Mouse (Mus musculus): ENCODE results near the gene Pyroxd2. TPM values are rescaled to one million over a fixed set of nuclear protein-coding genes. Genes with fewer than 3 reads are reported as not detected.

Gene Pyroxd2
- polyA plus RNA-seq, 1 experiment, result 2.4 TPM

DNA sequence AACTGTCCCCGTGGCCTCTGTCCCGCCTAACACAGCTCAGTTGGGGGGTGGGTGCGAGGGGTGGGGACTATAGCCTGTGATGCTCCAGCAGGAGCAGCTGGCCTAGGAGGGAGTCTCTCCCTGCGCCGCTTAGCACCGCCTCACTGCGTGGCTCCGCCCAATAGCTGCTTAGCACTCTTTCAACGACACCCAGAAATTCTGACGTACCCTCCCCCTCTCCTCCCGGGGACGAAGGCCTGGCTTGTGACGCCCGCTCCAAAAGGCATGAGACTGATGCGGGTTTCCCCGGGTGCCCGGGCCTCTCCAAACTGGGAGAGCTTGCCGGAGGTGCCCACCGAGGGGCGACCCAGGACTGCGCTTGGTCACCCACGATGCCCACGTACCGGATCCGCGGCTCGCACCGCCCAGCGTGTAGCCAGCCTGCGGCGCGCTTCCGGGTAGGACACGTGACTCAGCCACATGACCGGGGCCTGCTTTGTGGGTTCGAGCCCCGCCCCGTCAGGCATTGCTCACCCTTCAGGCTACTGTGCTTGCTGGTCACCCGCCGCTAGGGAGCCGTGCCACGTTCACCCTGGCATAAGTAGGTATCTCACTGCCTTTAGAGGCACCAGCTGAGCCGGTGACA, 27.1 kb upstream of the Pyroxd2 start, which contains the start of gene Hps1:
Gene Hps1, minus strand, starts transcription at position 448 of the 625 bp plus-strand sequence.
- WGBS, result 1% methylated on average over 43 of the region's 43 CpGs
- TF ChIP-seq CTCF (IDR thresholded peaks at IDR 0.05; ENCODE audit: borderline replicate concordance, insufficient read depth, low read depth, low read length), result no peak
- peak; percentile 25; the same call in 1 of the 2 replicates for TF ChIP-seq POLR2A (IDR thresholded peaks at IDR 0.05; ENCODE audit: borderline replicate concordance, insufficient read depth, low read length)
- peak; percentile 87 to 88 for DNase-seq
- Histone ChIP-seq H3K27me3 (ENCODE audit: control insufficient read depth, insufficient read depth, low read length) (no peaks in the 10 kb centered on the region), H3K4me1 (ENCODE audit: control insufficient read depth, insufficient read depth, low read length) (no peaks in the 10 kb centered on the region; the same call in 1 of the 2 replicates), H3K27ac (ENCODE audit: insufficient read depth, low read length) (peak within 1 kb of the TSS; percentile 18; the same call in 1 of the 2 replicates), H3K4me3 (replicated peaks; ENCODE audit: insufficient read depth, low read depth, low read length) (peak within 1 kb of the TSS; percentile 69)

DNA sequence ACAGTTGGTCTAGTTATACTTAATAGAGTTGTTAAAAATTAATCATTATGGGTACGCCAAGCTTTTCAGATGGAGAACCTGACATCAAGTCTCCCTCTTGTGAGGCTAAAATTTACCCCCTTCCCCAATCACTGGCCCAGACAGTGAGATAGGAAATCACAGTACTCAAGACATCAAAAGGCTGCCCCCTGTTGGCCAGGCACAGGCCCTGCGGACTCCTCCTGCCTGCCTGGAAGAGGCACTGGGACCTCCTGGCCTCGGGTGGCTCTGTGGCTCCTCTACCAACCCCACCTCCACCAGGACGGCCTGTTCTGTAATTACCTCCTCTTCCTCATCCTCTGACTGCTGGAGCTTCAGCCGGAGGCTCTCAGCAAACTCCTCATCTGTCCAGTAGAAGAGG, 25.2 kb upstream of the Pyroxd2 start:
- H3K27me3 ChIP-seq (ENCODE audit: control insufficient read depth, insufficient read depth, low read length), result no peaks in the 10 kb centered on the region
- H3K4me3 ChIP-seq (replicated peaks; ENCODE audit: insufficient read depth, low read depth, low read length), result no peak overlapping the region
- DNase-seq, result peak; percentile 18 to 28
- peak; percentile 9; the same call in 1 of the 2 replicates for TF ChIP-seq CTCF (IDR thresholded peaks at IDR 0.05; ENCODE audit: borderline replicate concordance, insufficient read depth, low read depth, low read length)
- TF ChIP-seq POLR2A (IDR thresholded peaks at IDR 0.05; ENCODE audit: borderline replicate concordance, insufficient read depth, low read length), result no peak
- no peak overlapping the region for H3K27ac ChIP-seq (ENCODE audit: insufficient read depth, low read length)
- H3K4me1 ChIP-seq (ENCODE audit: control insufficient read depth, insufficient read depth, low read length), result no peaks in the 10 kb centered on the region
- 86% methylated on average over 5 of the region's 5 CpGs for WGBS

DNA sequence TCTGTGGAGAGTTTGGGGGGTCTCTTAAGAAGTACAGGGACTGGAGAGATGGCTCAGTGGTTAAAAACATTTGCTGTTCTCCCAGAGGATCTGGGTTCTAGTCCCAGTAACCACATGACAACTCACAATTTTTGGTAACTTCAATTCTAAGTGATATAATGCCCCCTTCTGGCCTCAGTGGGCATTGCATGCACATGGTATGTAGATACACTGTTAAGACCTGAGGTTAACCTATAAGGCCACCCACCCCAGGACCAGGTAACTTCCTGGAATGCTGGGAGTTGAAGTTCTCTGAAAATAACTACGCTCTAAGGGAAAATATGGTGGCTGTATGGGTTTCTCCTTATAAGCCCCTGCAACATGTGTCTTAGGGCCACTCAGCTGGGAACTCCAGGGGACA, 24.2 kb upstream of the Pyroxd2 start:
- DNase-seq, result no peak
- Histone ChIP-seq H3K4me3 (replicated peaks; ENCODE audit: insufficient read depth, low read depth, low read length) (no peak overlapping the region), H3K27me3 (ENCODE audit: control insufficient read depth, insufficient read depth, low read length) (no peaks in the 10 kb centered on the region), H3K4me1 (ENCODE audit: control insufficient read depth, insufficient read depth, low read length) (no peaks in the 10 kb centered on the region), H3K27ac (ENCODE audit: insufficient read depth, low read length) (no peak overlapping the region)
- WGBS, result 100% methylated on average over 1 of the region's 1 CpGs
- TF ChIP-seq CTCF (IDR thresholded peaks at IDR 0.05; ENCODE audit: borderline replicate concordance, insufficient read depth, low read depth, low read length) (peak; percentile 18; the same call in 1 of the 2 replicates), POLR2A (IDR thresholded peaks at IDR 0.05; ENCODE audit: borderline replicate concordance, insufficient read depth, low read length) (no peak)

DNA sequence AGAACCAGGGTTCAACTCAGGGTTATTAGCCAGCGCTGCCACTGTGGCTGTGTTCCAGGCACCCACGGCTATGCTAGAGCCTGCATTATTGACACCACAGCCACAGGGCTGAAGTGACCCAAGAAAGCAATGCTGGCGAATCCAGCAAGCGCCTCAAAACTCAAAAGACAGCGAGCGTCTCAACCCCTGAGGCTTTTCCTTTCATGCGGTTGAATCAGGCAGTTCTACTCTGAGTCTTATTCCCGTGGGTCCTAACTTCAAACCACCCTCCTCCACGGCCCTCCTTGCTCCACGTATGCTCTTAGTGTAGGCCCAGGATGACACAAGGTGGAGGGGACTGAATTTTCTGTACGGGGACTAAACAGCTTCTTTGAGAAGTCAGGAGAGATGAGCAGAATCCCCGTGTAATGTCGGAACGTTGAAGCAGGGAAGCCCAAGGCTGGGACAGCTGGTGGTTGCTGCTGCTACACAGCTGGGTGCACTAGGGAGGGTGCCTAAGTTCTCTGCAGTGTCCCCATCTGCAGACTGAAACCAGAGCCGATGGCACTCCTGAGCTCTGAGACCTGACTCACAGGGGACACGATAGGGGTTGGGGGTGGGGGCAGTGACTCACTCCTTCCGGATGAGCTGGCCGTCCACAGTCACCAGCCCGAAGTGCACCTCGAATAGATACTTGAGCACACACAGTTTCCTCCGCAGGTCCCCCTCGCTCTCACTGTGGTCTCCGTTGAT, 17.7 kb upstream of the Pyroxd2 start:
- WGBS, result 73% methylated on average over 23 of the region's 23 CpGs
- DNase-seq, result no peak

DNA sequence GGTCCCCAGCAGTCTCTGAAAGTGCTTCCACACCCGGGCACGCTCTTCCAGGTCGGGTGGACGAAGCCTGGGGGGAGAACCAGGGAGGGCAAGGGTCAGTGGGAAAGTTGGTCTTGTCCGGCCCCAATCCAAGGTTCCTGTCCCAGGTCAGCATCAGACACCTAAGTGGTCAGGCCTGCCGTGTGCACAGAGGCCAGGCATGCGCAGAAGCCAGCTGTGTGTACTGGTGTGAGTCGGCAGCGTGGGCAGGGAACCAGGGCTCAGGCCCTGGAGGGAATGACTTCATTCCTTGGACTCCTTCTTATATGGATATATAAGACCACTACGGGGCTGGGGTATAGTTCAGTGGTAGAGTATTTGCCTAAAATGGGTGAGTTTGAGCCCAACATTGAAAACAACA, 17.1 kb upstream of the Pyroxd2 start:
- 91% methylated on average over 10 of the region's 10 CpGs for WGBS

More for the DNA sequence above, 17.7 kb upstream of the Pyroxd2 start:
- Histone ChIP-seq H3K4me3 (replicated peaks; ENCODE audit: insufficient read depth, low read depth, low read length) (no peak overlapping the region), H3K27ac (ENCODE audit: insufficient read depth, low read length) (no peak overlapping the region), H3K4me1 (ENCODE audit: control insufficient read depth, insufficient read depth, low read length) (no peaks in the 10 kb centered on the region), H3K27me3 (ENCODE audit: control insufficient read depth, insufficient read depth, low read length) (no peaks in the 10 kb centered on the region)
- TF ChIP-seq POLR2A (IDR thresholded peaks at IDR 0.05; ENCODE audit: borderline replicate concordance, insufficient read depth, low read length), result no peak
- TF ChIP-seq CTCF (IDR thresholded peaks at IDR 0.05; ENCODE audit: borderline replicate concordance, insufficient read depth, low read depth, low read length), result no peak

DNA sequence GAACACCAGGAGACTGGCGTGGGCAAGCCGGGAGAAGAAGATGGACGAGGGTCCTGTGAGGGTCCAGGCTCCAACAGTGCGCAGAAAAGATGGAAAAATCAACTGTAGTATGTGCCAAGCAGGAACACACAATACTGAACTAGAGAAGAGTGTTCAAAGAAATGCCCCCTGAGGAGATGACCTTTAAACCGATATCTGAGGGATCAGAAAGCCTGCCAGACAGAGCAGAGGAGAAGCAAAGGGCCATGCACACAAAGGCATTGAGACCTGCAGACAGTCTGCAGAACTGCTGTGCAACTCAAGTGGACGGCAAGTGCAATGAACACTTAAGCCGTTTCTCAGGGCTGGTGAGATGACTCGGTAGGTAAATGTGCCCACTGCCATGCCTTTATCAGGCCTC, 14.8 kb upstream of the Pyroxd2 start:
- Histone ChIP-seq H3K27me3 (ENCODE audit: control insufficient read depth, insufficient read depth, low read length) (no peaks in the 10 kb centered on the region), H3K4me3 (replicated peaks; ENCODE audit: insufficient read depth, low read depth, low read length) (no peak overlapping the region), H3K4me1 (ENCODE audit: control insufficient read depth, insufficient read depth, low read length) (no peaks in the 10 kb centered on the region), H3K27ac (ENCODE audit: insufficient read depth, low read length) (no peak overlapping the region)
- DNase-seq, result no peak
- 66% methylated on average over 8 of the region's 8 CpGs for WGBS
- TF ChIP-seq POLR2A (IDR thresholded peaks at IDR 0.05; ENCODE audit: borderline replicate concordance, insufficient read depth, low read length), result no peak
- no peak for TF ChIP-seq CTCF (IDR thresholded peaks at IDR 0.05; ENCODE audit: borderline replicate concordance, insufficient read depth, low read depth, low read length)

More for the DNA sequence above, 17.1 kb upstream of the Pyroxd2 start:
- H3K4me1 ChIP-seq (ENCODE audit: control insufficient read depth, insufficient read depth, low read length), result no peaks in the 10 kb centered on the region
- H3K27me3 ChIP-seq (ENCODE audit: control insufficient read depth, insufficient read depth, low read length), result no peaks in the 10 kb centered on the region
- no peak overlapping the region for H3K4me3 ChIP-seq (replicated peaks; ENCODE audit: insufficient read depth, low read depth, low read length)
- no peak for DNase-seq
- no peak overlapping the region for H3K27ac ChIP-seq (ENCODE audit: insufficient read depth, low read length)
- no peak for TF ChIP-seq POLR2A (IDR thresholded peaks at IDR 0.05; ENCODE audit: borderline replicate concordance, insufficient read depth, low read length)
- TF ChIP-seq CTCF (IDR thresholded peaks at IDR 0.05; ENCODE audit: borderline replicate concordance, insufficient read depth, low read depth, low read length), result no peak

DNA sequence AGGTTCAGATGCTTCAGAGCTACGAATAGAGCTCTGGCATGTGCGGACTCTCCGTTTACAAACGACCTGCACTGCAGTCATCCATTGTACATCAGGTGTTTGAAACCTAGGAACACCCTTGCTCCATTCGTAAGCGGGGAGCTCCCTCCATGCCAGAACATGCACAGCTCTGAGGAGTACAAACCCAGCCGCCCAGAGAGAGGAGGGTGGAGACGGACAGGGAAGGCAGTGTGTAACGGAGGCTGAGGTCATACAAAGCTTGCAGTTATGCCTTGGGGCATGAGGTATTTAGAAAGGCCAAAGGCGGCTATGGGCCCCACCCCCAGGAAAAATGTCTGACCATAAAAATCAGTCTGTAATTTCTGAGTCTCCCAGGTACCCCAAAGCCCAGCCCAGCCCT, 11.8 kb upstream of the Pyroxd2 start:
- 93% methylated on average over 10 of the region's 10 CpGs for WGBS
- Histone ChIP-seq H3K27ac (ENCODE audit: insufficient read depth, low read length) (no peak overlapping the region), H3K27me3 (ENCODE audit: control insufficient read depth, insufficient read depth, low read length) (no peaks in the 10 kb centered on the region), H3K4me1 (ENCODE audit: control insufficient read depth, insufficient read depth, low read length) (no peaks in the 10 kb centered on the region), H3K4me3 (replicated peaks; ENCODE audit: insufficient read depth, low read depth, low read length) (no peak overlapping the region)
- TF ChIP-seq CTCF (IDR thresholded peaks at IDR 0.05; ENCODE audit: borderline replicate concordance, insufficient read depth, low read depth, low read length), result no peak
- no peak for TF ChIP-seq POLR2A (IDR thresholded peaks at IDR 0.05; ENCODE audit: borderline replicate concordance, insufficient read depth, low read length)
- no peak for DNase-seq

DNA sequence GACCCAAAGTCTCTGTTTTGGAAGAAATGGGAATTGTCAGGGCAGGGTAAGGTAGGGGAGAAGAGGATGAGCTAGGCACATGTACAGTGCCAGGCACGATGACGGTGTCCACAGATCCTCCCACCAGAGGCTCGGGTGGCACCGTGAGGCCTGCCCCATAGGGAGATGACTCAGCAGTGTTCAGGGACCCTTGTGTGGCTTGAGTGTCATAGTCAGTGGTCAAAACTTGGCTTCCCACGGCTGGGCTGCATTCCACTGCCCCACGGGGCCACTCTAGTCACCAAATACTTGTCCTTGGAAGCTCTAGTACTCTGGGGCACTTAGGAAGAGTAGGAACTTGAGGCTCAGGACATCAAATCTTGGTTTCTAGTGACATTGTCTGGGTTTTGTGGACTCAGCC, 4.1 kb upstream of the Pyroxd2 start:
- no peak overlapping the region for H3K4me3 ChIP-seq (replicated peaks; ENCODE audit: insufficient read depth, low read depth, low read length)
- no peaks in the 10 kb centered on the region for H3K27me3 ChIP-seq (ENCODE audit: control insufficient read depth, insufficient read depth, low read length)
- WGBS, result 89% methylated on average over 6 of the region's 6 CpGs
- H3K4me1 ChIP-seq (ENCODE audit: control insufficient read depth, insufficient read depth, low read length), result peaks cover 5% of the 10 kb centered on the region
- DNase-seq, result no peak
- H3K27ac ChIP-seq (ENCODE audit: insufficient read depth, low read length), result no peak overlapping the region
- TF ChIP-seq POLR2A (IDR thresholded peaks at IDR 0.05; ENCODE audit: borderline replicate concordance, insufficient read depth, low read length) (no peak), CTCF (IDR thresholded peaks at IDR 0.05; ENCODE audit: borderline replicate concordance, insufficient read depth, low read depth, low read length) (no peak)

Measured in cerebellum, adult 2 months (tissue).